Mouse (Mus musculus) ES-CJ7 (cell line): ENCODE measurements around the gene Cacna1a.
"Not testable (repeated sequence)": the region's sequence is repeated elsewhere in the genome, so short reads cannot be mapped to it uniquely, and the experiment has no call there.

Experiments
- DNase-seq: peaks from one replicate; pipeline ENCODE4 v3.0.0; 2011; ENCODE audit warnings: low read depth, low spot score

Cacna1a gene

GRCm38 (mm10) chr8:84586221-84586620 lies 198.0 kb downstream of the Cacna1a start:
- DNase-seq: no peak

- no peak for DNase-seq
These were observed 200.3 kb downstream of the Cacna1a start for GRCm38 (mm10) chr8:84588498-84588897.

GRCm38 (mm10) chr8:84592015-84592662 lies 203.9 kb downstream of the Cacna1a start:
- DNase-seq: peak; percentile 76

GRCm38 (mm10) chr8:84593143-84593542 lies 204.9 kb downstream of the Cacna1a start:
- no peak for DNase-seq

GRCm38 (mm10) chr8:84594099-84594780 lies 206.0 kb downstream of the Cacna1a start:
- peak; percentile 90 for DNase-seq

- DNase-seq: peak; percentile 80
These were observed 207.4 kb downstream of the Cacna1a start for GRCm38 (mm10) chr8:84595648-84596047.

- DNase-seq: no peak
These were observed 211.2 kb downstream of the Cacna1a start for GRCm38 (mm10) chr8:84599401-84599800.

GRCm38 (mm10) chr8:84600311-84600907 lies 212.2 kb downstream of the Cacna1a start:
- DNase-seq: peak; percentile 45

GRCm38 (mm10) chr8:84601221-84601751 lies 213.0 kb downstream of the Cacna1a start:
- DNase-seq: peak; percentile 80

GRCm38 (mm10) chr8:84614512-84615223 lies 226.4 kb downstream of the Cacna1a start:
- DNase-seq: peak; percentile 82

GRCm38 (mm10) chr8:84615666-84616485 lies 227.6 kb downstream of the Cacna1a start:
- no peak for DNase-seq

GRCm38 (mm10) chr8:84617005-84617404 lies 228.8 kb downstream of the Cacna1a start:
- DNase-seq: no peak

- DNase-seq: peak; percentile 73
These were observed 232.9 kb downstream of the Cacna1a start for GRCm38 (mm10) chr8:84621102-84621625.

- DNase-seq: not testable (repeated sequence)
These were observed 235.2 kb downstream of the Cacna1a start for GRCm38 (mm10) chr8:84623425-84623824.

- no peak for DNase-seq
These were observed 241.3 kb downstream of the Cacna1a start for GRCm38 (mm10) chr8:84629586-84629985.

- no peak for DNase-seq
These were observed 241.9 kb downstream of the Cacna1a start for GRCm38 (mm10) chr8:84630145-84630544.

- DNase-seq: peak; percentile 93
These were observed 243.6 kb downstream of the Cacna1a start for GRCm38 (mm10) chr8:84631813-84632212.

- peak; percentile 81 for DNase-seq
These were observed 245.8 kb downstream of the Cacna1a start for GRCm38 (mm10) chr8:84633841-84634584.

GRCm38 (mm10) chr8:84634849-84635304 lies 246.6 kb downstream of the Cacna1a start:
- DNase-seq: no peak
